Mouse (Mus musculus) heart, postnatal 0 days (tissue): ENCODE measurements around the gene Gnat1. TPM values are rescaled to one million over a fixed set of nuclear protein-coding genes. Genes with fewer than 3 reads are reported as not detected.

Experiments used
- ATAC-seq: fragments of 200-750 bp; cut with Nextera tagmentation; 2 replicates; pipeline ENCODE4 v1.8.0; 2017; ENCODE audit warnings: low read depth, moderate number of reproducible peaks, moderate library complexity; ENCODE audit not compliant: insufficient read depth
- DNase-seq: peaks from one replicate; pipeline ENCODE4 v3.0.0-alpha.2; 2016; ENCODE audit warnings: low spot score
- H3K27ac ChIP-seq: fragments of 300-500 bp; sonication (generic); 2 replicates; pipeline ENCODE4 v1.5.1; 2014; ENCODE audit warnings: low read depth, mild to moderate bottlenecking
- H3K27me3 ChIP-seq: fragments of 300-500 bp; sonication (generic); 2 replicates; pipeline ENCODE4 v1.6.1; 2014; ENCODE audit warnings: low read length, mixed read lengths; ENCODE audit not compliant: control insufficient read depth, insufficient read depth
- H3K36me3 ChIP-seq: fragments of 300-500 bp; sonication (generic); replicated peaks from 2 replicates; pipeline ENCODE4 v1.6.1; 2014; ENCODE audit warnings: low read length, mixed read lengths; ENCODE audit not compliant: control insufficient read depth, insufficient read depth
- H3K4me1 ChIP-seq: fragments of 300-500 bp; sonication (generic); 2 replicates; pipeline ENCODE4 v1.6.1; 2014; ENCODE audit warnings: antibody characterized with exemption; ENCODE audit not compliant: control insufficient read depth, insufficient read depth
- H3K4me2 ChIP-seq: fragments of 300-500 bp; sonication (generic); 2 replicates; pipeline ENCODE4 v1.6.1; 2014; ENCODE audit warnings: low read depth, mild to moderate bottlenecking, low read length, moderate library complexity
- H3K4me3 ChIP-seq: fragments of 300-500 bp; sonication (generic); 2 replicates; pipeline ENCODE4 v1.5.1; 2014; ENCODE audit warnings: low read depth, low read length
- H3K9ac ChIP-seq: fragments of 300-500 bp; sonication (generic); replicated peaks from 2 replicates; pipeline ENCODE4 v1.6.1; 2014; ENCODE audit warnings: low read depth, low read length, mixed read lengths
- H3K9me3 ChIP-seq: fragments of 300-500 bp; sonication (generic); replicated peaks from 2 replicates; pipeline ENCODE4 v1.6.1; 2016; ENCODE audit warnings: low read length; ENCODE audit not compliant: control insufficient read depth
- CTCF ChIP-seq: IDR thresholded peaks from 2 replicates; pipeline ENCODE4 v1.5.1; 2016; ENCODE audit warnings: antibody characterized with exemption, control low read depth, low read depth
- EP300 ChIP-seq: IDR thresholded peaks from 2 replicates; pipeline ENCODE4 v1.6.1; 2016; ENCODE audit warnings: antibody characterized with exemption, low read depth
- WGBS: fragments of 180-500 bp; shearing (Covaris S2); extraction: QIAGEN DNeasy Blood & Tissue Kit; methylation state at CpG from one replicate; pipeline ENCODE4 v1.1.7; 2014; 5-methylcytosine and 5-hydroxymethylcytosine counted together
- polyA plus RNA-seq: library from polyadenylated mRNA; unstranded; fragments of >200 nt; fragmentation: Nextera tagmentation; extraction: Ambion mirVana; gene quantifications from 2 replicates; pipeline ENCODE4 v1.2.1, GENCODE M21; 2015
- total RNA-seq: library from RNA; depleted of rRNA; stranded (reverse); fragments of >200 nt; gene quantifications from 2 replicates; pipeline ENCODE4 v1.2.3, GENCODE M21; 2014; ENCODE audit warnings: low replicate concordance

The Gnat1 gene
- total and polyA plus RNA-seq, 2 experiments from 2014 or later = 0.25 TPM; not detected in 1

DNA sequence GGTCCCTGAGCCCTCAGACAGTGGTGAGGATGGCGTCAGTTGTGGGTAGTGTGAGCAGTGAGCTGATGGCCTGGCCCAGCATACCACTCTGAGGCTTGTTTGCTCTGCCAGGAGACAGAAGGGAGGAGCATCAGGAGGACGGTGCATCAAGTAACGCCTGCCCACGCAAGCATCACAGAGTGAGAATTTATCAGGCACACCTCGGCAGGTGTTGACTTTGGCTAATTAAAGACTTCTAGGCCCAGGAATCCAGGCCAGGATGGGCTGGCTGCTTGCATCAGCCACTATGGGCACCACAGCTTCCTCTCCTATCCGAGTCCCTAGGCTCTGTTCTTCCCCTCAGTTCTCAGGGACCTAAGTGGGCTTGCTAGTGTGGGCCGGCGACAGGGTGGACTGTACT lies 17.2 kb downstream of the Gnat1 start:
- peaks cover 11% of the 10 kb centered on the region for H3K4me1 ChIP-seq
- TF ChIP-seq EP300 (no peak), CTCF (no peak)
- no peak overlapping the region for H3K4me3 ChIP-seq
- no peak overlapping the region for H3K27ac ChIP-seq
- no peak overlapping the region for H3K9ac ChIP-seq
- WGBS = 65% methylated on average over 8 of the region's 8 CpGs
- no peak overlapping the region for H3K4me2 ChIP-seq
- ATAC-seq (no peak), DNase-seq (no peak)
- H3K9me3 ChIP-seq = no peaks in the 10 kb centered on the region
- peaks cover 16% of the 10 kb centered on the region; the same call in 1 of the 2 replicates for H3K27me3 ChIP-seq
- H3K36me3 ChIP-seq = no peaks in the 10 kb centered on the region

DNA sequence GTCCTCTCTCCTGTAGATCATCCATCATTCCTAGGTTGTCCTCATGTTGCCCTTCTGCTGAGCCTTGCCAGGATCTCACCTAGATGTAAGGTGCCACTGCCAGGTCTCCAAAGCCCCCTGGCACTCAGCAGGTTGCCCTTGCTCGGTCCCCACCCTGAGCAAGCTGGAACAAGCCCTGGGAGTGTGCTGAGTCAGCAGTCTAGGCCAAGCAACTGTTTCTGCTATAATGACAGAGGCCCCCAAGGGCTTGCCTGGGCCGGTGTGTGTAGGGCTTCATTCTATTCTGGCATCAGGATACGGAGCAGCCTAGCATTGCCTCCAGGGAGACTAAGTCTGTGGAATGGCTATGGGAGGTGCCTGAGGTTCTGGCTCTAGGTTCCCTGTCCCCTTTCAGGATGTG lies 18.7 kb downstream of the Gnat1 start:
- H3K4me1 ChIP-seq = no peaks in the 10 kb centered on the region
- ATAC-seq = no peak
- H3K27ac ChIP-seq = no peak overlapping the region
- H3K27me3 ChIP-seq = peaks cover 10% of the 10 kb centered on the region; the same call in 1 of the 2 replicates
- no peak for TF ChIP-seq CTCF
- no peak for TF ChIP-seq EP300
- no peak overlapping the region for H3K4me2 ChIP-seq
- H3K9me3 ChIP-seq = no peaks in the 10 kb centered on the region
- H3K9ac ChIP-seq = no peak overlapping the region
- no peaks in the 10 kb centered on the region for H3K36me3 ChIP-seq
- H3K4me3 ChIP-seq = no peak overlapping the region
- DNase-seq = no peak
- 67% methylated on average over 3 of the region's 3 CpGs for WGBS

DNA sequence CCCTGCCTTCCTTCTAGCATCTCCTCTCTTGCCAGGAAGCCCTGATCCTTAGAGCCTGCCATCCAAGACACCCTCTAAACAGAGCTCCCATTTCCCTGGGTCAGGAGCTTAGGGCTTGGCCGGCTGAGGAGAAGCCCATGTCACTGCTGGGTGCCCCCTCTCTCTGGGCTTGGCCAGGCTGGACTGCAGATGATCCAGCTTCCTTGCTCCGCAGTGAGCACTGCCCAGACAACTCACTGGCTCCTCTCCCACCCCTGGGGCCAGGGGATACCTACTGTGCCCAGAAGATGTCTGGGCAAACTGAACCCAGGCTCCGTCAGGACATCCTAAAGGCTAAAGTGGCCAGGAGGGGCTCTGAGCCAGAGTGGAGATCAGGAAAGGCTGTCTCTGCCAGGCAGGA lies 19.6 kb downstream of the Gnat1 start:
- Histone ChIP-seq H3K36me3 (no peaks in the 10 kb centered on the region), H3K27ac (no peak overlapping the region), H3K4me2 (no peak overlapping the region), H3K9me3 (no peaks in the 10 kb centered on the region), H3K27me3 (0 out of 2 replicates have a peak, but pooled peaks cover 2% of the 10 kb centered on the region), H3K4me1 (no peaks in the 10 kb centered on the region), H3K4me3 (no peak overlapping the region), H3K9ac (no peak overlapping the region)
- ATAC-seq (no peak), DNase-seq (no peak)
- WGBS = 78% methylated on average over 3 of the region's 3 CpGs
- TF ChIP-seq EP300 (no peak), CTCF (no peak)

DNA sequence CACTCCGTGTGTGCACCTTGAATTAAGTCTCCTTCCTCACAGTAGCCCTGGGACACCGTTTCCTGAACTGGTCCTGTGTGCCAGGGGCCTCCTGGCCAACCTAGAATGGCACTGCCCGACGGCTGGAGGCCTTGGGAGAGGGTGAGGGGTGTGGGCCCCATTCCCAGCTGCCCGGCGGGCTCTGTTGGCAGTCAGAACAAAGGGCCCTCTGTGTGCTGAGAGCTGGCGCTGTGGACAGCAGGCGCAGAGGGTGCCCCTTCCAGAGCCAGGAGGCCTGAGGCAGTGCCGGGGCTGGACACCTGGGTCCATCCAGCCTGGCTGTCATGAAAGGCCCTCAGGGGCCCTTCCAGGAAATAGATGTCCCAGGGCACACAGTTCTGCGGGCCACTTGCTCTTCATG lies 20.0 kb downstream of the Gnat1 start:
- no peaks in the 10 kb centered on the region for H3K36me3 ChIP-seq
- no peaks in the 10 kb centered on the region for H3K9me3 ChIP-seq
- WGBS = 82% methylated on average over 9 of the region's 10 CpGs
- no peaks in the 10 kb centered on the region for H3K4me1 ChIP-seq
- no peak overlapping the region for H3K4me2 ChIP-seq
- DNase-seq (no peak), ATAC-seq (no peak)
- H3K4me3 ChIP-seq = no peak overlapping the region
- H3K27me3 ChIP-seq = no peaks in the 10 kb centered on the region
- no peak overlapping the region for H3K9ac ChIP-seq
- TF ChIP-seq CTCF = no peak
- no peak for TF ChIP-seq EP300
- no peak overlapping the region for H3K27ac ChIP-seq

DNA sequence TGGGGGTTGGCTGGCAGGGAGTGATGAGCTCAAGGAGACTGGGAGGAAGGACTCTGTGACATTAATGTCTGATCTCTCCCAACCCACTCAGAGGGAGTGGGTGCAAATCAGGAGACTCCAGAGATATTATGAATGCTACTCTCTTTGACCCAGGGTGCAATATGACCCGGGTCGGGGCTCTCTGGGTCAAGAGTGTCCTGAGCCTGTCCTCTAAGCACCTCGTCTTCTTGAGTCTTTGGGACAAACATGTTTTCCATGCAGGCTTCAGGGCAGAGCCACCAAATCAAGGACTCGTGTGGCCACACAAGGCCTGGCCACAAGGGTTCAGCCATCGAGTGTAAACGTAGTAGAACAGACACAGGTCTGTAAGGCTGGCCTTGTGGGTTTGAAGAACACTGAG lies 21.4 kb downstream of the Gnat1 start:
- H3K4me3 ChIP-seq = no peak overlapping the region
- H3K36me3 ChIP-seq = no peaks in the 10 kb centered on the region
- H3K4me2 ChIP-seq = no peak overlapping the region
- 81% methylated on average over 6 of the region's 6 CpGs for WGBS
- H3K27me3 ChIP-seq = no peaks in the 10 kb centered on the region
- no peak overlapping the region for H3K9ac ChIP-seq
- ATAC-seq (no peak), DNase-seq (no peak)
- no peak for TF ChIP-seq CTCF
- no peak for TF ChIP-seq EP300
- no peaks in the 10 kb centered on the region for H3K4me1 ChIP-seq
- H3K9me3 ChIP-seq = no peaks in the 10 kb centered on the region
- no peak overlapping the region for H3K27ac ChIP-seq

DNA sequence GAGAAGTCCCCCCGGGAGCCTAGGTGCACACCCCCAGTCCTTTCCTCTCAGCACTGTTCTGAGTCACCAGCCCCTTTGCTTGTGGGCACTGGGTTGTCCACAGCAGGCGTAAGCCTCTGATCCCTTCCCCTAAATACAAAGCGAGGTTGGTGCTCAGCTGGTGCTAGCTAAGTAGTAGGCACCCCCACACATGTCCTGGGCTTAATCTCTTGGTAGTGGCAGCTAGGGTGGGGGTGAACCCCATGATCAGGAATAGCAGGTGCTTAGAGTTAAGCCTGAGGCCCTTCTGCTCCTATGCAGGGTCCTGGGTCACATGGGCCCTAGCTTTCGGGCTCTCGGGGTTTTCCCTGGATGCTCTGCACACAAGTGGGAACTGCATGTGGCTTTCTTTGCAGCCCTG lies 22.4 kb downstream of the Gnat1 start:
- ATAC-seq = no peak

More for the DNA sequence above, 22.4 kb downstream of the Gnat1 start:
- Histone ChIP-seq H3K27me3 (no peaks in the 10 kb centered on the region), H3K9ac (no peak overlapping the region), H3K27ac (no peak overlapping the region), H3K36me3 (no peaks in the 10 kb centered on the region), H3K4me3 (no peak overlapping the region), H3K4me2 (no peak overlapping the region), H3K9me3 (no peaks in the 10 kb centered on the region), H3K4me1 (no peaks in the 10 kb centered on the region)
- no peak for TF ChIP-seq EP300
- no peak for TF ChIP-seq CTCF
- DNase-seq = no peak
- 82% methylated on average over 5 of the region's 5 CpGs for WGBS
